Mouse (Mus musculus) c-Kit-positive CD71-negative TER-119-negative erythroid progenitor cells, embryonic 14.5 days (primary cell): Measurements from ENCODE around the gene Gm2026.
"Not testable (repeated sequence)": the region's sequence is repeated elsewhere in the genome, so short reads cannot be mapped to it uniquely, and the experiment has no call there.

Source experiments
- DNase-seq: peaks from one replicate; pipeline ENCODE4 v3.0.0-alpha.2; 2013; ENCODE audit warnings: low read depth

Gene Gm2026

DNA sequence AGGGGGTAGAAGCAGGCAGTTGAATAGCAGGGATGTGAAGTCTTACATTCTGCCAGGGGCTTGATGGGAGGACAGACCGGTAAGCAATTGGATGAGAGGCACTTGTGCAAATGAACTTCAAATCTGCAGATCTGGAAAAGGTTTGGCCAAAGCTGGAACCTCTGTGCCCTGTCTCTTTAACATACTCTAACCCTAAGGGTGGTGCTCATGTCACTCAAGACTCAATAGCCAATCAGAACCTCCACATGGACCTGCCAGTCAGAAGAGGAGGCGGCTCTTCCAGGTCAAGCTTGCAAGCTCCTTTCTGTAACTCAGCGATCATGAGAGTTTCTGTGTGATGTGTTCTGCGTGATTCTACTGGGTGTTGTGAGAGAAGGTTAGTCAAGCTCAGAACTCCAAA lies at the start of gene Gm2026:
Gm2026 (plus strand) TSS at position 301 of the 400 bp plus-strand sequence.
- DNase-seq, result not testable (repeated sequence)

DNA sequence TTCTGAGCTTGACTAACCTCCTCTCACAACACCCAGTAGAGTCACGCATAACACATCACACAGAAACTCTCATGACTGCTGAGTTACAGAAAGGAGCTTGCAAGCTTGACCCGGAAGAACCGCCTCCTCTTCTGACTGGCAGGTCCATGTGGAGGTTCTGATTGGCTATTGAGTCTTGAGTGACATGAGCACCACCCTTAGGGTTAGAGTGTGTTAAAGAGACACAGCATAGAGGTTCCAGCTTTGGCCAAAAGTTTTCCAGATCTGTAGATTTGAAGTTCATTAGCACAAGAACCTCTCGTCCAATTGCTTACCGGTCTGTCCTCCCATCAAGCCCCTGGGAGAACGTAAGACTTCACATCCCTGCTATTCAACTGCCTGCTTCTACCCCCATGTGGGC lies 34.1 kb upstream of the Gm2026 start, which contains the start of gene Zfp966:
Zfp966 (minus strand) TSS at position 101 of the 400 bp plus-strand sequence.
- DNase-seq, result not testable (repeated sequence)
